Mouse (Mus musculus) stomach, postnatal 0 days (tissue): Measurements from ENCODE around the gene Hcar2. TPM values are rescaled to one million over a fixed set of nuclear protein-coding genes. Genes with fewer than 3 reads are reported as not detected.

Experiments
- ATAC-seq: fragments of 200-750 bp; cut with Nextera tagmentation; 2 replicates; pipeline ENCODE4 v1.8.0; 2017; ENCODE audit not compliant: low FRiP score, low TSS enrichment
- DNase-seq: peaks from one replicate; pipeline ENCODE4 v3.0.0-alpha.2; 2016; ENCODE audit warnings: low spot score
- H3K27ac ChIP-seq: fragments of 300-500 bp; sonication (generic); replicated peaks from 2 replicates; pipeline ENCODE4 v1.5.1; 2014; ENCODE audit warnings: mild to moderate bottlenecking, control low read depth
- H3K27me3 ChIP-seq: fragments of 300-500 bp; sonication (generic); 2 replicates; pipeline ENCODE4 v1.6.1; 2014; ENCODE audit warnings: low read length; ENCODE audit not compliant: control insufficient read depth, insufficient read depth
- H3K36me3 ChIP-seq: fragments of 300-500 bp; sonication (generic); 2 replicates; pipeline ENCODE4 v1.6.1; 2014; ENCODE audit warnings: low read length, mixed read lengths; ENCODE audit not compliant: control insufficient read depth, insufficient read depth
- H3K4me1 ChIP-seq: fragments of 300-500 bp; sonication (generic); replicated peaks from 2 replicates; pipeline ENCODE4 v1.6.1; 2014; ENCODE audit warnings: antibody characterized with exemption; ENCODE audit not compliant: control insufficient read depth, insufficient read depth
- H3K4me2 ChIP-seq: fragments of 300-500 bp; sonication (generic); replicated peaks from 2 replicates; pipeline ENCODE4 v1.6.1; 2014; ENCODE audit warnings: low read depth, mild to moderate bottlenecking, control low read depth, moderate library complexity
- H3K4me3 ChIP-seq: fragments of 300-500 bp; sonication (generic); 2 replicates; pipeline ENCODE4 v1.5.1; 2014; ENCODE audit warnings: low read depth, low read length, control low read depth
- H3K9ac ChIP-seq: fragments of 300-500 bp; sonication (generic); 2 replicates; pipeline ENCODE4 v1.6.1; 2014; ENCODE audit warnings: mild to moderate bottlenecking, low read length, control low read depth, mixed read lengths
- H3K9me3 ChIP-seq: fragments of 300-500 bp; sonication (generic); 2 replicates; pipeline ENCODE4 v1.6.1; 2016; ENCODE audit warnings: low read length; ENCODE audit not compliant: control insufficient read depth
- CTCF ChIP-seq: IDR thresholded peaks from 2 replicates; pipeline ENCODE4 v1.5.1; 2016; ENCODE audit warnings: antibody characterized with exemption, low read depth, mild to moderate bottlenecking, moderate library complexity
- EP300 ChIP-seq: optimal IDR thresholded peaks from 2 replicates; pipeline ENCODE3; 2016; ENCODE audit warnings: antibody characterized with exemption
- WGBS: fragments of 180-500 bp; shearing (Covaris S2); extraction: QIAGEN DNeasy Blood & Tissue Kit; methylation state at CpG from one replicate; pipeline ENCODE4 v1.1.7; 2014; 5-methylcytosine and 5-hydroxymethylcytosine counted together
- polyA plus RNA-seq: library from polyadenylated mRNA; unstranded; fragments of >200 nt; fragmentation: Nextera tagmentation; extraction: Ambion mirVana; gene quantifications from 2 replicates; pipeline ENCODE4 v1.2.1, GENCODE M21; 2015

Hcar2 gene
- polyA plus RNA-seq, 1 experiment from 2014 or later: 24.0 TPM

- ATAC-seq: no peak
- H3K9ac ChIP-seq: no peak overlapping the region
- H3K9me3 ChIP-seq: no peaks in the 10 kb centered on the region
- no peak for DNase-seq
- TF ChIP-seq EP300 (no peak), CTCF (no peak)
- H3K4me3 ChIP-seq: no peak overlapping the region
- H3K36me3 ChIP-seq: no peaks in the 10 kb centered on the region
- 63% methylated on average over 7 of the region's 7 CpGs for WGBS
- H3K4me1 ChIP-seq: no peaks in the 10 kb centered on the region
- no peak overlapping the region for H3K27ac ChIP-seq
- H3K4me2 ChIP-seq: no peak overlapping the region
- no peaks in the 10 kb centered on the region for H3K27me3 ChIP-seq
Measured at GRCm38 (mm10) chr5:123822706-123823105, 42.6 kb downstream of the Hcar2 start.

- H3K4me1 ChIP-seq: no peaks in the 10 kb centered on the region
- no peak for TF ChIP-seq CTCF
- TF ChIP-seq EP300: no peak
- no peaks in the 10 kb centered on the region for H3K27me3 ChIP-seq
- ATAC-seq: no peak
- H3K9me3 ChIP-seq: no peaks in the 10 kb centered on the region
- no peak overlapping the region for H3K4me2 ChIP-seq
- H3K9ac ChIP-seq: no peak overlapping the region
- 62% methylated on average over 3 of the region's 3 CpGs for WGBS
- H3K27ac ChIP-seq: no peak overlapping the region
- DNase-seq: no peak
- H3K4me3 ChIP-seq: no peak overlapping the region
- H3K36me3 ChIP-seq: no peaks in the 10 kb centered on the region
Measured at GRCm38 (mm10) chr5:123821264-123821571, 44.1 kb downstream of the Hcar2 start.

DNA sequence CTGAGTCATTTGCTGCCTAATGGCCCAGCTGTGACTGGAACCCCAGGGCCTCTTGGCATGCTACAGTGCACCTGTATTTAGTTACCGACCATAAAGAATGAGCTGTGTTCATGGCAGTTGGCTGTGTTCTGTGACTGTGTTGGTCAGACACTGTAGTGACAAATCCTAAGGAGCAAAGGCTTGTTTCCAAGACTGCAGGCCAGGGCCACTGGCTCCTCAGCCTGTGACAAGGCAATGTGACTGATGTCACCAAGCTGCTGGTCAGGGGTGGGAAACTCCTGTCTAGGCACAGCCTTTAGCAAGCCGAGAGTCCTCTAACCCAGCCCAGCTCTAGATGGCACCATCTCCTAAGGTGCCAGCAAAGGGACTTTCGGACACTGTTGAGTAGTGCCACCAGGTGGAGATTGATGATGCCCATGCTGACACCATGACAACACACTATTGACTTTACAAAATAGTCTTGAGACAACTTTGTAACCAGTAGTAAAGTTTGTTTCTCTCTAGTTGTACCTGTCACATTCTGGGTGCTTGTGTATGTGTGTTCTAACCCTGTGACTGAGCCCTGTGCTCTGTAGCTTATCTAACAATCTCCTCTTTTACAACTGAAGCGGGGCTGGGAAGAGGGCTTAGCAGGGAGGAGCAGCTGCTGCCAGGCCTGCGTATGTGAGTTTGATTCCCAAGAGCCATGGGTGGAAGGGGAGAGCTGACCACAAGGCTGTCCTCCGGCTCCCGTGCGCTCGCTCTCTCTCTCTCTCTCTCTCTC is 44.6 kb downstream of the Hcar2 start:
- H3K9ac ChIP-seq: no peak overlapping the region
- WGBS: 68% methylated on average over 9 of the region's 9 CpGs
- H3K4me3 ChIP-seq: no peak overlapping the region
- H3K36me3 ChIP-seq: no peaks in the 10 kb centered on the region
- no peak overlapping the region for H3K27ac ChIP-seq
- peak; percentile 79 for TF ChIP-seq CTCF
- TF ChIP-seq EP300: no peak
- H3K4me2 ChIP-seq: no peak overlapping the region
- ATAC-seq (peak; percentile 87), DNase-seq (peak; percentile 44)
- no peaks in the 10 kb centered on the region for H3K9me3 ChIP-seq
- no peaks in the 10 kb centered on the region for H3K4me1 ChIP-seq
- no peaks in the 10 kb centered on the region for H3K27me3 ChIP-seq

DNA sequence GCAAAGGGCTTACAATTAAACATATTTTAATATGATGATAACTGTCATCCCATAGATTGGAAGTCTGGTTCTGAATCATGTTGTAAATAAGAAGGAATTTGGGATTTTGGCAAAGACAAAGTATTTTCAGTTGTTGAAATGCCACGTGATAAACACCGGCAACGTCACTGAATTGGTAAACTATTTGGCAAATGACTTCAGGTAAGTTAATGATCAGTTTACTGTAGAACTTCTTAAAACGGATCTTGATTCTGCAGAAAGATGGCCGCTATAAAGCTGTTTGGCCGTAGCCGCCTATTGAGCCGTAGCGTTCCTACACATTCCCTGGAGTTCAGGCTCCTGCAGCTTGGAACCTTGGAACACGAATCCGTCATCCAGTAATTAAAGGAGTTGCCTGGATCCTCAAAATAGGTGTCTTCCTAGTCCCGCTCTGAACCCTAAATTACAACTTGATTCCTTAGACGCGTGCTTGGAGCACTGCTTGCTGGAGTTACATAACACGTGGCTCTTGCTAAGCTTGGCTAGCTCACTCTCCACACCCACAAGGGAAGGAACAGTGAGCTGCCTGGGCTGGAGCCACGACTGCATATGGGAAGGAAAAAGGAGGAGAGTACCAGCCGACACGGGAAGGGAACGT is 46.2 kb downstream of the Hcar2 start:
- Histone ChIP-seq H3K9me3 (no peaks in the 10 kb centered on the region), H3K9ac (no peak overlapping the region), H3K4me3 (no peak overlapping the region), H3K27ac (no peak overlapping the region), H3K27me3 (no peaks in the 10 kb centered on the region), H3K36me3 (no peaks in the 10 kb centered on the region; the same call in 1 of the 2 replicates), H3K4me1 (no peaks in the 10 kb centered on the region), H3K4me2 (no peak overlapping the region)
- TF ChIP-seq EP300: no peak
- no peak for DNase-seq
- no peak for ATAC-seq
- 90% methylated on average over 19 of the region's 19 CpGs for WGBS

DNA sequence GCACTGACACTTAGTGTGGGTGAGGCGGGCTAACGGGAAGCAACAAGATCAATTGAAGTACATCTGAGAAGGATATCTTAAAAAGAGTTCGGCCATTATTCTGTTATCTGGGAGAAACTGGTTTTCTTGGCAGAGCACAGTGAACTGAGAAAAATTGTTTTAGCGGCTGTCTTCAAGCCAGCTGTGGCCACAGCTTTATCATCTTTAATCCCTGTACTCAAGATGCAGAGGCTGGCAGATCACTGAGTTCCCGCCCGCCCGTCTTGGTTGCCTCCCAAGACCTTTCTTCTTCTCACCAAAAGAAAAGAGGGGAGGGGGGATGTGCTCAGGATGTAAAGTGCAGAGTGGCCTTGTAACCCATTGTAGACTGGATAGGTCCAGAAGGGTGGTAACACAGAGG is 48.4 kb downstream of the Hcar2 start:
- ATAC-seq: no peak
- WGBS: 71% methylated on average over 7 of the region's 7 CpGs

More for the DNA sequence above, 48.4 kb downstream of the Hcar2 start:
- Histone ChIP-seq H3K9me3 (no peaks in the 10 kb centered on the region), H3K36me3 (no peaks in the 10 kb centered on the region; the same call in 1 of the 2 replicates), H3K27me3 (no peaks in the 10 kb centered on the region), H3K27ac (no peak overlapping the region), H3K4me1 (no peaks in the 10 kb centered on the region), H3K9ac (no peak overlapping the region), H3K4me3 (no peak overlapping the region), H3K4me2 (no peak overlapping the region)
- DNase-seq: no peak
- TF ChIP-seq EP300: no peak
- TF ChIP-seq CTCF: no peak

Other genes starting within 250 kb of the Hcar2 start
- gene Clip1, start 180.9 kb downstream of the Hcar2 start, polyA plus RNA-seq: 36.1 and 41.4 TPM in 2 replicates
- gene Zcchc8, start 144.4 kb downstream of the Hcar2 start, polyA plus RNA-seq: 26.1 and 27.3 TPM in 2 replicates
- gene Rsrc2, start 116.1 kb downstream of the Hcar2 start, polyA plus RNA-seq: 59.5 and 67.8 TPM in 2 replicates
- 3.9 and 4.9 TPM in 2 replicates for gene Kntc1, start 115.8 kb downstream of the Hcar2 start, polyA plus RNA-seq
- gene Hcar1, start 14.5 kb upstream of the Hcar2 start, polyA plus RNA-seq: 4.9 and 6.0 TPM in 2 replicates
- gene Denr, start 41.7 kb upstream of the Hcar2 start, polyA plus RNA-seq: 107 and 122 TPM in 2 replicates
- 0.56 and 0.91 TPM in 2 replicates for gene Gm43518, start 61.9 kb upstream of the Hcar2 start, polyA plus RNA-seq
- gene Ccdc62, start 65.2 kb upstream of the Hcar2 start, polyA plus RNA-seq: 5.4 TPM in 2 replicates
- gene Hip1r, start 108.1 kb upstream of the Hcar2 start, polyA plus RNA-seq: 31.2 and 32.2 TPM in 2 replicates
- gene Vps37b, start 166.8 kb upstream of the Hcar2 start, polyA plus RNA-seq: 31.0 and 35.8 TPM in 2 replicates
- 7.7 and 8.2 TPM in 2 replicates for gene Abcb9, start 230.3 kb upstream of the Hcar2 start, polyA plus RNA-seq
- gene Ogfod2, start 246.8 kb upstream of the Hcar2 start, polyA plus RNA-seq: 19.0 and 21.0 TPM in 2 replicates